Comparison of ENCODE assay signal across 11 mouse cellular contexts in genomic region chr6:100363683-100364082, GRCm38 (mm10).
DNase-seq lines count a peak whose midpoint lies in the region; ATAC-seq and TF ChIP-seq lines count a peak whose summit lies in the region.
"Had no signal": no experiment of that assay in that cellular context is flagged by ENCODE, and none has a peak within 500 bp of the region (broad histone marks: within the 10 kb centered on the region; RNA-seq: fewer than 3 reads in every experiment).

No protein-coding gene starts in this region.

- no peak overlapping the region for H3K27ac ChIP-seq in midbrain, postnatal 0 days (ENCODE audit: low read depth, low read length)
- H3K27ac ChIP-seq: heart, embryonic 15.5 days; midbrain, embryonic 12.5 days had no signal

- H3K27me3 ChIP-seq in midbrain, postnatal 0 days (ENCODE audit: insufficient read depth, low read length) = no peaks in the 10 kb centered on the region

- no peak overlapping the region for H3K4me3 ChIP-seq in midbrain, postnatal 0 days (ENCODE audit: low read depth, low read length)
- H3K4me3 ChIP-seq: heart, embryonic 15.5 days; midbrain, embryonic 12.5 days had no signal

- no peak for TF ChIP-seq CTCF in midbrain, postnatal 0 days (IDR thresholded peaks at IDR 0.05)

- no peak for ATAC-seq in erythroblast, adult 5-6 weeks (replicated peaks; ENCODE audit: low FRiP score, poor library complexity, severe bottlenecking)
- no peak for ATAC-seq in midbrain, postnatal 0 days (ENCODE audit: low FRiP score)

- no peak overlapping the region for H3K9ac ChIP-seq in midbrain, postnatal 0 days (replicated peaks; ENCODE audit: low read length, poor library complexity, severe bottlenecking)
- H3K9ac ChIP-seq: heart, embryonic 15.5 days; midbrain, embryonic 12.5 days had no signal

- no peak overlapping the region for H3K4me2 ChIP-seq in midbrain, postnatal 0 days (ENCODE audit: low read depth, low read length, poor library complexity, severe bottlenecking)
- H3K4me2 ChIP-seq: heart, embryonic 15.5 days; midbrain, embryonic 12.5 days had no signal

- intact Hi-C loops in heart, postnatal 10 days (cut with DNase I) = no loop called here
- intact Hi-C loops in heart, postnatal 36 days (cut with DNase I) = no loop called here

- peak; percentile 16 to 18 for DNase-seq in heart, postnatal 10 days
- no peak for DNase-seq in heart, postnatal 36 days
- peak; percentile 97 for DNase-seq in Muller cell, postnatal 12 days (ENCODE audit: inconsistent ontology term)
- DNase-seq in frontal cortex, postnatal 14 days (ENCODE audit: low spot score in 2 of 2) = peak; percentile 24 to 48
- DNase-seq in left cerebral cortex, adult 9 months (ENCODE audit: low spot score in 2 of 2) = peak; percentile 52 to 78
- DNase-seq in midbrain, postnatal 0 days (ENCODE audit: low spot score) = no peak
- no peak for DNase-seq in yolk sac, embryonic 10.5 days (ENCODE audit: low spot score)
- DNase-seq: cerebellum, postnatal 10 days had no signal

- H3K36me3 ChIP-seq in midbrain, postnatal 0 days (ENCODE audit: insufficient read depth, low read length) = no peaks in the 10 kb centered on the region
- H3K36me3 ChIP-seq: heart, embryonic 15.5 days; midbrain, embryonic 12.5 days had no signal

- no peaks in the 10 kb centered on the region for H3K4me1 ChIP-seq in midbrain, postnatal 0 days (ENCODE audit: insufficient read depth, low read length)
- H3K4me1 ChIP-seq: heart, embryonic 15.5 days; midbrain, embryonic 12.5 days had no signal

- 76% methylated on average over 5 of the region's 5 CpGs for WGBS in midbrain, postnatal 0 days

- H3K9me3 ChIP-seq in midbrain, postnatal 0 days (ENCODE audit: low read length) = no peaks in the 10 kb centered on the region
- H3K9me3 ChIP-seq: heart, embryonic 15.5 days; midbrain, embryonic 12.5 days had no signal

Comparison
In these comparisons a context has a peak if more than half of its experiments do, and no peak if none do; other contexts are left out.
1. DNase-seq: peak in heart, postnatal 10 days (2 of 2), Muller cell, postnatal 12 days (single experiment), frontal cortex, postnatal 14 days (2 of 2) and left cerebral cortex, adult 9 months (2 of 2); none in heart, postnatal 36 days (0 of 2), midbrain, postnatal 0 days (single experiment) and yolk sac, embryonic 10.5 days (single experiment).